Mouse (Mus musculus) v-Abl transformed pro-B cells (cell line): ENCODE results near the gene Ppp1r16b.

Source experiments
- in situ Hi-C, 2 experiments: fragments of 400-800 bp; cut with MboI; formaldehyde crosslinking; loops; one replicate each; pipeline ENCODE4 v1.15.1; 2025; ENCODE audit not compliant: unreplicated experiment in 2 of 2

The Ppp1r16b gene

GRCm38 (mm10) chr2:158794494-158795004 is 129.4 kb downstream of the Ppp1r16b start, which contains the start of gene Dhx35:
Gene Dhx35, plus strand, starts transcription at chr2:158794807.
- in situ Hi-C loops: no loop called here

GRCm38 (mm10) chr2:158795043-158795442 is 129.8 kb downstream of the Ppp1r16b start:
- in situ Hi-C loops: no loop called here

- in situ Hi-C loops: no loop called here
Observed at GRCm38 (mm10) chr2:158795875-158796274, 130.7 kb downstream of the Ppp1r16b start.

- in situ Hi-C loops: no loop called here
Observed at GRCm38 (mm10) chr2:158799328-158799727, 134.1 kb downstream of the Ppp1r16b start.

DNA sequence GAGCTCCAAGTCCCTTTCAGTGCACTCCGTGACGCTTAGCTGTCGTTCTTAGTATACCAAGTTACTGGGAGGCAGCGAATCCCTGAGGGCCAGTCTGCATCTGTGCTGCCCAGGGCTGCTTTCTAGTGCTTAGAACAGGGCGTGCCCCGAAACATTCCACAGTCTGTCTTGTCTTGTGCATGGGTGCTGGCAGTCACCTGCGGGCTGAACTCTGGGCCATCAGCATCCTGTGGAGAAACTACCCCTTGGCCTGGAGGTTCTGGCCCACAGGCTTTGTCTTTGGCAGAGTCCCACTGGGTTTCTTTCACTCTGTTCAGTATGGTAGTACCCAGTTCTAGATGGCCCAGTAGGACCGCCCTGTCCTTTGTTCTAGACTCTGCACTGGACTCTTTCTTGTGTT is 135.6 kb downstream of the Ppp1r16b start:
- in situ Hi-C loops: no loop called here

DNA sequence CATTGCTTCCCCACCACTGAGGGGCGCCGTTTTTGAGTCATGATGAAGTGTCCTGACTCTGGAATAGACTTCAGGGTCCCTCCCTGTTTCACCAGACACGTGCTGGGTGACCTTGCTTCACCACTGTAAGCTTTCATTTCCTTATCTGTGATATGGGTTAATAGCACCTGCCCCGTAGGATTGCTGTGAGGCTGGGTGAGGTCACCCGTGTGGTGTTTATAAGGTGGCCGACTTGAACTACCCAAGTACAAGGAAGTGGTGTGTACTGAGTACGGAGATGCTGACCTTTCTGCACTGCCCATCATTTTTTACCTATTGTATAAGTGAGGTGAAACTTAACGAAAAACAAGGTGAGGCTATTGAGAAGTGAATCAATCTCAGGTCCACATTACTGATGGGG is 138.4 kb downstream of the Ppp1r16b start:
- in situ Hi-C loops: no loop called here

DNA sequence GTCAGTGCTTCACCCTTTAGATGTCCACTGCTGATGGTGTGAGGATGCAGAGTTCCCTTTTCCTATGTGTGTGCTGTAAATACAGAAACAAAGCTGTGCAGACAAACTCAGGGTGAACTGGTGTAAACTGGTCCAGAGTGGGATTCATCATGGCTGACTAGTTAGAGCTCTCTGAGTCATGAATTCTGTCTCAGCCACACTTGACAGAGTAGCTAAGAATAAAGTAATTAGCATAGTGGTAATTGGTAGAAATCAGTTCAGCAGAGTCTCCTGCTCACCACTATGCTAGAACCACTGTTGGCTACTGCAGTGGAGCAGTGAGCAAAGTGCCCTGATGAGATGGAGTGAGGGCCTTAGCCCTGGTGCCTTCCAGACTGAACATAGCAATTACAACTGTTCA is 150.5 kb downstream of the Ppp1r16b start:
- in situ Hi-C loops: no loop called here
